Comparison of ENCODE assay signal across 8 mouse cellular contexts in genomic region chr4:34991116-34991515, GRCm38 (mm10).
A peak's percentile ranks its signal among the peaks of the same experiment; 100 is the strongest.
DNase-seq lines count a peak whose midpoint lies in the region; ATAC-seq and TF ChIP-seq lines count a peak whose summit lies in the region.
"Had no signal": no experiment of that assay in that cellular context is flagged by ENCODE, and none has a peak within 500 bp of the region (broad histone marks: within the 10 kb centered on the region; RNA-seq: fewer than 3 reads in every experiment).

No protein-coding gene starts in this region.

- no peaks in the 10 kb centered on the region for H3K36me3 ChIP-seq in liver, adult 2 months (ENCODE audit: control insufficient read depth, insufficient read depth, low read length)
- no peaks in the 10 kb centered on the region for H3K36me3 ChIP-seq in intestine, embryonic 16.5 days (ENCODE audit: control insufficient read depth, insufficient read depth, low read length)
- no peaks in the 10 kb centered on the region for H3K36me3 ChIP-seq in midbrain, embryonic 14.5 days (ENCODE audit: control insufficient read depth, insufficient read depth, low read length)
- H3K36me3 ChIP-seq: heart, embryonic 13.5 days had no signal

- peak overlapping the region; percentile 80 for H3K27ac ChIP-seq in liver, adult 2 months (replicated peaks; ENCODE audit: insufficient read depth, low read depth, low read length)
- H3K27ac ChIP-seq in intestine, embryonic 16.5 days (ENCODE audit: low read length): peak overlapping the region; percentile 88
- peak overlapping the region; percentile 14 for H3K27ac ChIP-seq in midbrain, embryonic 14.5 days (replicated peaks; ENCODE audit: low read depth, low read length)
- H3K27ac ChIP-seq: heart, embryonic 13.5 days had no signal

- H3K79me2 ChIP-seq in liver, adult 2 months (ENCODE audit: control insufficient read depth, insufficient read depth, low read length): peaks cover 4% of the 10 kb centered on the region; the same call in 1 of the 2 replicates

- WGBS in liver, adult 2 months: 25% methylated on average over 10 of the region's 10 CpGs
- WGBS in intestine, embryonic 16.5 days: 40% methylated on average over 10 of the region's 10 CpGs
- WGBS in midbrain, embryonic 14.5 days: 44% methylated on average over 10 of the region's 10 CpGs

- TF ChIP-seq POLR2A in liver, adult 2 months (IDR thresholded peaks at IDR 0.05; ENCODE audit: extremely low read depth, insufficient read depth, low read length): no peak

- H3K9ac ChIP-seq in liver, adult 2 months (ENCODE audit: low read depth, low read length): peak overlapping the region; percentile 25; the same call in 1 of the 2 replicates
- 0 out of 2 replicates have a peak overlapping the region, but pooled peaks have one; percentile 21 for H3K9ac ChIP-seq in intestine, embryonic 16.5 days (ENCODE audit: low read depth, low read length)
- H3K9ac ChIP-seq in midbrain, embryonic 14.5 days (replicated peaks; ENCODE audit: low read length): no peak overlapping the region
- H3K9ac ChIP-seq: heart, embryonic 13.5 days had no signal

- peak overlapping the region; percentile 42 for H3K4me2 ChIP-seq in intestine, embryonic 16.5 days (ENCODE audit: low read depth, low read length)
- no peak overlapping the region for H3K4me2 ChIP-seq in midbrain, embryonic 14.5 days (ENCODE audit: low read length)
- H3K4me2 ChIP-seq: heart, embryonic 13.5 days had no signal

- H3K4me3 ChIP-seq in liver, adult 2 months (ENCODE audit: insufficient read depth, low read depth, low read length): no peak overlapping the region
- no peak overlapping the region for H3K4me3 ChIP-seq in intestine, embryonic 16.5 days (ENCODE audit: low read length)
- no peak overlapping the region for H3K4me3 ChIP-seq in midbrain, embryonic 14.5 days (replicated peaks; ENCODE audit: low read depth, low read length)
- H3K4me3 ChIP-seq: heart, embryonic 13.5 days had no signal

- no peaks in the 10 kb centered on the region for H3K27me3 ChIP-seq in liver, adult 2 months (ENCODE audit: control insufficient read depth, insufficient read depth, low read length)
- no peaks in the 10 kb centered on the region for H3K27me3 ChIP-seq in intestine, embryonic 16.5 days (replicated peaks; ENCODE audit: control insufficient read depth, insufficient read depth, low read length)
- H3K27me3 ChIP-seq in midbrain, embryonic 14.5 days (ENCODE audit: control insufficient read depth, insufficient read depth, low read length): no peaks in the 10 kb centered on the region

- peak; percentile 59 for ATAC-seq in intestine, embryonic 16.5 days
- no peak for ATAC-seq in midbrain, embryonic 14.5 days (ENCODE audit: low FRiP score, low TSS enrichment)

- TF ChIP-seq CTCF in liver, adult 2 months (IDR thresholded peaks at IDR 0.05; ENCODE audit: low read depth, low read length): no peak

- H3K9me3 ChIP-seq in intestine, embryonic 16.5 days (ENCODE audit: control insufficient read depth, low read length): no peaks in the 10 kb centered on the region
- no peaks in the 10 kb centered on the region for H3K9me3 ChIP-seq in midbrain, embryonic 14.5 days (ENCODE audit: control insufficient read depth, low read length)
- H3K9me3 ChIP-seq: heart, embryonic 13.5 days had no signal

- DNase-seq in liver, adult 2 months (ENCODE audit: extremely low read depth, low read depth, low spot score): peak; percentile 95
- no peak for DNase-seq in liver
- DNase-seq in adrenal gland, postnatal 25 days: peak; percentile 29
- peak; percentile 30 for DNase-seq in midbrain, embryonic 14.5 days
- DNase-seq in spleen, postnatal 14 days (ENCODE audit: low spot score in 2 of 2): no peak
- DNase-seq in T-cell, adult 2 months (ENCODE audit: low spot score): no peak

- H3K4me1 ChIP-seq in liver, adult 2 months (ENCODE audit: control insufficient read depth, insufficient read depth, low read length): peaks cover 29% of the 10 kb centered on the region
- peaks cover 48% of the 10 kb centered on the region for H3K4me1 ChIP-seq in intestine, embryonic 16.5 days (ENCODE audit: control insufficient read depth, insufficient read depth, low read length)
- H3K4me1 ChIP-seq in midbrain, embryonic 14.5 days (ENCODE audit: control insufficient read depth, insufficient read depth, low read length): peaks cover 25% of the 10 kb centered on the region

Comparison
In these comparisons a context has a peak if more than half of its experiments do, and no peak if none do; other contexts are left out.
1. DNase-seq: peak in liver, adult 2 months (single experiment), adrenal gland, postnatal 25 days (single experiment) and midbrain, embryonic 14.5 days (single experiment); none in liver (single experiment), spleen, postnatal 14 days (0 of 2) and T-cell, adult 2 months (single experiment).
2. H3K27ac ChIP-seq: peak in every context shown above with its lines; median percentile 88 in intestine, embryonic 16.5 days; 80 in liver, adult 2 months; 14 in midbrain, embryonic 14.5 days.